Mouse (Mus musculus): ENCODE results near the gene Tnfsf13. TPM values are rescaled to one million over a fixed set of nuclear protein-coding genes. Genes with fewer than 3 reads are reported as not detected.

The Tnfsf13 gene
- polyA plus RNA-seq, 1 experiment, result 21.3 TPM

DNA sequence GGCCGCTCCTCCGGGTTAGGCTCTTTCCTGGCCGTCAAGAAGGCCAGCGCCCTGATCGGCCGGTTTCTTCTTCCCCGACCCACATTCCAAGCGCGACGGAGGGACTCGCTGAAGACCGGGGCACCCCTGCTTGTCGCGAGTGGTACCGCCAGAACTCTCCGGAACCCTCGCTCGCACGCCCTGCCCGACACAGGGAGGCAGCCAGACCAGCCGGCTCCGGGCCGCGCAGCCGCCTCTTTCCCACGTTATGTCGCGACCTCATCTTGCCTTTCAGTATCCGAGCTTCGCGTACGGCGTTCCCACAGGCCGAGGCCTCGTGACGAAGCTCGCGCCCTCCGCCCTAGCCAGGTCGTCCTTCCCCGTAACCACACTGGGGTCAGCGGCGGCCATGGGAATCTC is 13.9 kb downstream of the Tnfsf13 start:
- TF ChIP-seq CTCF (IDR thresholded peaks at IDR 0.05; ENCODE audit: insufficient read depth, low read length), result no peak
- TF ChIP-seq POLR2A (IDR thresholded peaks at IDR 0.05; ENCODE audit: borderline replicate concordance, extremely low read depth, low read depth, low read length), result no peak
- under 1% methylated on average over 43 of the region's 43 CpGs for WGBS
- Histone ChIP-seq H3K4me3 (replicated peaks; ENCODE audit: extremely low read depth, low read depth, low read length) (peak overlapping the region; percentile 94), H3K4me1 (ENCODE audit: control insufficient read depth, insufficient read depth, low read length) (peaks cover 8% of the 10 kb centered on the region; the same call in 1 of the 2 replicates)
- DNase-seq, result no peak

- peaks cover 8% of the 10 kb centered on the region; the same call in 1 of the 2 replicates for H3K4me1 ChIP-seq (ENCODE audit: control insufficient read depth, insufficient read depth, low read length)
- DNase-seq, result peak; percentile 91
- peak; percentile 48 for TF ChIP-seq POLR2A (IDR thresholded peaks at IDR 0.05; ENCODE audit: borderline replicate concordance, extremely low read depth, low read depth, low read length)
- no peak for TF ChIP-seq CTCF (IDR thresholded peaks at IDR 0.05; ENCODE audit: insufficient read depth, low read length)
- H3K4me3 ChIP-seq (replicated peaks; ENCODE audit: extremely low read depth, low read depth, low read length), result peak overlapping the region; percentile 94
- 1% methylated on average over 60 of the region's 61 CpGs for WGBS
Measured at GRCm38 (mm10) chr11:69670786-69671725, 14.5 kb downstream of the Tnfsf13 start.

DNA sequence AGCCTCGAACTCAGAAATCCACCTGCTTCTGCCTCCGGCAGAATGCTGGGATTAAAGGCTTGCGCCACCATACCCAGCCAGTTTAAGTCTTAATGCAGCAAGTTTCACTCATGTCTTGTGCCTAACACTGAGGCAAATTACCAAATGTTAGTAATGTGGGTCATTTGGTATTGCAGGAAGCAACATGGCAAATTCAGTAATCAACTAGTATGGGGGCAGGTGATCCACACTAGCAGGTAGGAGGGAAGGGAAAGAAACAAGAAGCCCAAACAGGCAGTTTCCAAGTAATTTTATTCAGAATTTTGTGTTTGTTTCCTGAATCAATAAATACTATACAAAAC is 18.9 kb downstream of the Tnfsf13 start:
- no peak for DNase-seq
- no peak overlapping the region for H3K4me3 ChIP-seq (replicated peaks; ENCODE audit: extremely low read depth, low read depth, low read length)
- TF ChIP-seq CTCF (IDR thresholded peaks at IDR 0.05; ENCODE audit: insufficient read depth, low read length) (no peak), POLR2A (IDR thresholded peaks at IDR 0.05; ENCODE audit: borderline replicate concordance, extremely low read depth, low read depth, low read length) (no peak)
- 85% methylated on average over 3 of the region's 3 CpGs for WGBS
- peaks cover 13% of the 10 kb centered on the region for H3K4me1 ChIP-seq (ENCODE audit: control insufficient read depth, insufficient read depth, low read length)

DNA sequence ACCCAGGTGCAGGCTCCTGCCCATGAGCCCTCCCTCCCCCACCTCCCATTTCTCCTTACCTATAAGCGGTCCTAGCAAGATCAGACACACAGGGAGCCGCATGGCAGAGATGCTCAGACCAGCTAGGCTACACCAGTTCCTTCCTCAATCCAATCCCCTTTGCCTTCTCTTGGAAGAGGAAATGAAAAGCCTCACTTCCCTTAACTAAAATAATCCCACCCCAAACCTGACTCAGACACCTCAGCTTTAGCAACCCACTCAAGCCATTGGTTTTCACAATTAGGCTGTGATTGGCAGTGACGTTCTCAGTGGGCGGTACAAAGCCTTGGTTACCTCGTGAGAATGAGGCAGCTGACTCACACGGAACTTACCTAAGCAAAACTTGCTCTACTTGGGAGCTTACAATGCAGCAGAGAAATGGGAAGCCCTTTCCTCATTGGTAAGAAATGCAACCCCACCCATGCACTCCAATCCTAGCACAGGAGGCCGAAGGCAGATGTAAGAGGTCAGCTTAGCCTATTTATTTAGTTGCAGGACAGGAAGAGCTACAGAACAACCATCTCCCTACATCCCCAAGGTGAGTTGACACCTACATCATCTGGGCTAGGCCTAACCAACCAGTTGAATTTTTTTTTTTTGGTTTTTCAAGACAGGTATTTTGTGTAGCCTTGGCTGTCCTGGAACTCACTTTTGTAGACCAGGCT is 19.5 kb downstream of the Tnfsf13 start, which contains the start of gene Cd68:
Gene Cd68, minus strand, starts transcription at position 193 of the 704 bp plus-strand sequence.
- Histone ChIP-seq H3K4me1 (ENCODE audit: control insufficient read depth, insufficient read depth, low read length) (peaks cover 13% of the 10 kb centered on the region), H3K4me3 (replicated peaks; ENCODE audit: extremely low read depth, low read depth, low read length) (peak within 1 kb of the TSS; percentile 4)
- TF ChIP-seq POLR2A (IDR thresholded peaks at IDR 0.05; ENCODE audit: borderline replicate concordance, extremely low read depth, low read depth, low read length) (no peak), CTCF (IDR thresholded peaks at IDR 0.05; ENCODE audit: insufficient read depth, low read length) (no peak)
- WGBS, result 37% methylated on average over 7 of the region's 7 CpGs
- no peak for DNase-seq

DNA sequence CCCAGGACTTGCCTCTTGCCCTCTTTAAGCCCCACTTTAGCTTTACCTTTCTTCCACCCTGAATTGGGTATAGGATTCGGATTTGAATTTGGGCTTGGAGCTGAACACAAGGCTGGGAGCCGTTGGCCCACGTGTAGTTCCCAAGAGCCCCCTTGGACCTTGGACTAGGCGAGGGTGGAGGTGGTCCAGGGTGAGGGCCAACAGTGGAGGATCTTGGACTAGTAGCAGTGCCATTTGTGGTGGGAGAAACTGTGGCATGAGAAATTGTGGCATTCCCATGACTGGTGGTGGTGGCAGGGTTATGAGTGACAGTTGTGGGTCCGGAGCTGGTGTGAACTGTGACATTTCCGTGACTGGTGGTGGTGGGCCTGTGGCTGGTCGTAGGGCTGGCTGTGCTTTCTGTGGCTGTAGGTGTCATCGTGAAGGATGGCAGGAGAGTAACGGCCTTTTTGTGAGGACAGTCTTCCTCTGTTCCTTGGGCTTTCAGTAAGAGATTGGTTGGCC is 20.1 kb downstream of the Tnfsf13 start:
- TF ChIP-seq POLR2A (IDR thresholded peaks at IDR 0.05; ENCODE audit: borderline replicate concordance, extremely low read depth, low read depth, low read length) (no peak), CTCF (IDR thresholded peaks at IDR 0.05; ENCODE audit: insufficient read depth, low read length) (no peak)
- WGBS, result 64% methylated on average over 9 of the region's 9 CpGs
- peak overlapping the region; percentile 4 for H3K4me3 ChIP-seq (replicated peaks; ENCODE audit: extremely low read depth, low read depth, low read length)

DNA sequence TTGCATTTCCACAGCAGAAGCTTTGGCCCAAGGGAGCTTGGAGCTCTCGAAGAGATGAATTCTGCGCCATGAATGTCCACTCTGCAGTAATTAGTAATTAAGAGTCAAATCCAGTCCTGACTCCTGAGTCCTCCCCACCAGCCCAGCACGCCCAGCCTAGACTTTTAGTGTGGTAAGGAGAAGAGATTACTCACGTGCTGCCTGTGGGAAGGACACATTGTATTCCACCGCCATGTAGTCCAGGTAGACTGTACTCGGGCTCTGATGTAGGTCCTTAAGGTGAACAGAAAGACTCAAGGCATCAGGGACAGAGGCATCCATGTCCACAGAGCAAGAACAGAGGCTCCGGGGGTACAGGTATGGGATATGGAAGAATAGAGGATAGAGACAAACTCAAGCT is 20.7 kb downstream of the Tnfsf13 start:
- TF ChIP-seq CTCF (IDR thresholded peaks at IDR 0.05; ENCODE audit: insufficient read depth, low read length) (no peak), POLR2A (IDR thresholded peaks at IDR 0.05; ENCODE audit: borderline replicate concordance, extremely low read depth, low read depth, low read length) (no peak)
- Histone ChIP-seq H3K4me3 (replicated peaks; ENCODE audit: extremely low read depth, low read depth, low read length) (no peak overlapping the region), H3K4me1 (ENCODE audit: control insufficient read depth, insufficient read depth, low read length) (peaks cover 7% of the 10 kb centered on the region)
- DNase-seq, result no peak
- 87% methylated on average over 7 of the region's 7 CpGs for WGBS

More for the DNA sequence above, 20.1 kb downstream of the Tnfsf13 start:
- no peak for DNase-seq
- peaks cover 9% of the 10 kb centered on the region for H3K4me1 ChIP-seq (ENCODE audit: control insufficient read depth, insufficient read depth, low read length)

DNA sequence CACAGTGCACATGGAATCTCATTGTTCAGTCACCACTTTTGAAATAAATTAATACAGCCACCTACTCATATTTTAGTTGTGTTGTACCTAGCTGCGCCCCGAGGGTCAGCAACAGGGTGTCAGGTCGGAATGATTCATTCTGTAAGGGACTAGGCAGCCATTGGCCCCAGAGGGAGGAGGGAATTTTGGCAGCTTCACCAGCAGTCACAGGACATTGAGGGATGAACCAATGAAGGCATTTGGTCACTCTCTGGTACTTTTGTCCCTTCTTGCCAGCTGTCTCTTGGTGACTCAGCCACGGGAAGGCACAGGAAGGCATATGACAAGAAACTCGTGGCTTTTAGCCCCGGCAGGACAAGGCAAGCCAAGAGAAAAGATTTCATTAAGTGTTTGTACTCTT is 21.8 kb downstream of the Tnfsf13 start:
- TF ChIP-seq CTCF (IDR thresholded peaks at IDR 0.05; ENCODE audit: insufficient read depth, low read length), result no peak
- TF ChIP-seq POLR2A (IDR thresholded peaks at IDR 0.05; ENCODE audit: borderline replicate concordance, extremely low read depth, low read depth, low read length), result no peak
- WGBS, result 69% methylated on average over 6 of the region's 6 CpGs
- Histone ChIP-seq H3K4me1 (ENCODE audit: control insufficient read depth, insufficient read depth, low read length) (peaks cover 4% of the 10 kb centered on the region), H3K4me3 (replicated peaks; ENCODE audit: extremely low read depth, low read depth, low read length) (no peak overlapping the region)
- no peak for DNase-seq

- Histone ChIP-seq H3K4me1 (ENCODE audit: control insufficient read depth, insufficient read depth, low read length) (peaks cover 4% of the 10 kb centered on the region), H3K4me3 (replicated peaks; ENCODE audit: extremely low read depth, low read depth, low read length) (peak overlapping the region; percentile 96)
- WGBS, result 62% methylated on average over 13 of the region's 13 CpGs
- no peak for DNase-seq
- TF ChIP-seq POLR2A (IDR thresholded peaks at IDR 0.05; ENCODE audit: borderline replicate concordance, extremely low read depth, low read depth, low read length), result no peak
- TF ChIP-seq CTCF (IDR thresholded peaks at IDR 0.05; ENCODE audit: insufficient read depth, low read length), result no peak
Measured at GRCm38 (mm10) chr11:69662967-69663671, 22.5 kb downstream of the Tnfsf13 start.
